Mouse (Mus musculus): Measurements from ENCODE around the gene Smox. TPM values are rescaled to one million over a fixed set of nuclear protein-coding genes. Genes with fewer than 3 reads are reported as not detected.

Gene Smox
- polyA plus RNA-seq, 1 experiment = 49.1 TPM

- no peak for DNase-seq
- H3K27me3 ChIP-seq (ENCODE audit: control insufficient read depth, insufficient read depth, low read length) = no peaks in the 10 kb centered on the region
- H3K4me3 ChIP-seq (ENCODE audit: control insufficient read depth, insufficient read depth, low read length) = no peak overlapping the region
- peaks cover 29% of the 10 kb centered on the region for H3K4me1 ChIP-seq (replicated peaks; ENCODE audit: control insufficient read depth, insufficient read depth, low read length)
- TF ChIP-seq CTCF (IDR thresholded peaks at IDR 0.05; ENCODE audit: borderline replicate concordance, control insufficient read depth, extremely low read depth, insufficient read depth, low read length, poor library complexity) (no peak), POLR2A (IDR thresholded peaks at IDR 0.05; ENCODE audit: control insufficient read depth, extremely low read depth, insufficient read depth, low read length, poor library complexity) (no peak)
- H3K27ac ChIP-seq (ENCODE audit: control insufficient read depth, insufficient read depth, low read length) = no peak overlapping the region
- H3K36me3 ChIP-seq (ENCODE audit: control insufficient read depth, insufficient read depth, low read length) = no peaks in the 10 kb centered on the region
Measured at GRCm38 (mm10) chr2:131505431-131505830, 14.1 kb downstream of the Smox start.

DNA sequence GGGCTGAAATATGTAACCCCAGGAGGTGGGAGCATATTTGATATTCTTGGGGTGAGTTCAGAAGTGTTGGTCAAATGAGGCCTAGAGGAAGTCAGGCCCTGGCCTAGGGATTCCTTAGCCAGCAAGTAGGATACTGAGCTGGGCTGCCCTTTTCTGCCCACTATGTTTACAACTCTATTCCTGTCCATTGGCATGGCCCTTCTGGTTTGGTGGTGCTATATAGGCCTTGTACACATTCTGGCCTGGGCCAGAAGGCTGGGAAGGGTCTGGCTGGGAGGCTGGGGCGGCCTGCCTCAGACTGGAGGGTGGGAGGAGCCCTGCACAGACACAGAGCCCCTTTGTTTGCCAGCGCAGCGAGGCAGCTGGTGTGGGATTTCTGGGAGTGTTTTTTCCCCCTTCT is 15.1 kb downstream of the Smox start:
- no peaks in the 10 kb centered on the region for H3K27me3 ChIP-seq (ENCODE audit: control insufficient read depth, insufficient read depth, low read length)

GRCm38 (mm10) chr2:131508501-131508900 is 17.2 kb downstream of the Smox start:
- no peak for DNase-seq
- WGBS = 57% methylated on average over 2 of the region's 2 CpGs
- H3K27me3 ChIP-seq (ENCODE audit: control insufficient read depth, insufficient read depth, low read length) = no peaks in the 10 kb centered on the region

More for the DNA sequence above, 15.1 kb downstream of the Smox start:
- DNase-seq = no peak
- Histone ChIP-seq H3K27ac (ENCODE audit: control insufficient read depth, insufficient read depth, low read length) (no peak overlapping the region), H3K4me1 (replicated peaks; ENCODE audit: control insufficient read depth, insufficient read depth, low read length) (peaks cover 21% of the 10 kb centered on the region), H3K4me3 (ENCODE audit: control insufficient read depth, insufficient read depth, low read length) (no peak overlapping the region), H3K36me3 (ENCODE audit: control insufficient read depth, insufficient read depth, low read length) (no peaks in the 10 kb centered on the region)
- WGBS = 88% methylated on average over 3 of the region's 3 CpGs
- TF ChIP-seq POLR2A (IDR thresholded peaks at IDR 0.05; ENCODE audit: control insufficient read depth, extremely low read depth, insufficient read depth, low read length, poor library complexity) (no peak), CTCF (IDR thresholded peaks at IDR 0.05; ENCODE audit: borderline replicate concordance, control insufficient read depth, extremely low read depth, insufficient read depth, low read length, poor library complexity) (no peak)

DNA sequence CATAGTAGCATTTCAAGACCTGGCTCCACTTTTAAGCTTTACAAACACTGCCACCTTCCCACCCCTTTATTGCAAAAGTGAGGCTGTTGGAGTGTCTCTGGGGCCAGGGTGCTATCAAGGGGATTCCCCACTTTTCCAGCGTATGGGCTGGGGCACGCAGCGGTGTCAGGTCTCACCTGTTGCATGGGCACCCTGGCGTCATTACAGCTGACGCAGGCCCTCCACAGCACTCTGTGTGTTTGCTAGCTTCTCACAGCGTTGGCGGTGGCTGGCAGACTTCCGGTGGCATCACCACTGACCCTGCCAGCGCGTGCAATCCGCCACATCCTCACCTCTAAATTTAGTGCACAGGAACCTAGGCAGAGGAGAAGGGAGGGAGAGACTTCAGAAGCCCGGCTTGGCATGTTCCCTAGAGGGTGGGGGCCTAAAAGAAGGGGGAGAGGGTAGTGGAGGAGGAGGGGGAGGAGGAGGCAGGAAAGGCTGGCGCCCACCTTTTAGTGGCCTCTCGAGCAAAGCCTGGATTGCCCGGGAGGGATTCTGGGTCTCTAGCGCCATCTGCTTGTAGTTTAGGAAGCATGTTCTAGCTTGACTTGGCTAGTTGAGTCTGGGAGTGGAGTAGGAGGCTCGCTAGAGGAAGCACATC is 18.5 kb downstream of the Smox start:
- H3K4me3 ChIP-seq (ENCODE audit: control insufficient read depth, insufficient read depth, low read length) = peak overlapping the region; percentile 29
- 0 out of 2 replicates have a peak, but pooled peaks have one; percentile 58 for TF ChIP-seq CTCF (IDR thresholded peaks at IDR 0.05; ENCODE audit: borderline replicate concordance, control insufficient read depth, extremely low read depth, insufficient read depth, low read length, poor library complexity)
- TF ChIP-seq POLR2A (IDR thresholded peaks at IDR 0.05; ENCODE audit: control insufficient read depth, extremely low read depth, insufficient read depth, low read length, poor library complexity) = no peak
- peaks cover 17% of the 10 kb centered on the region for H3K4me1 ChIP-seq (replicated peaks; ENCODE audit: control insufficient read depth, insufficient read depth, low read length)
- DNase-seq = peak; percentile 67
- no peaks in the 10 kb centered on the region for H3K36me3 ChIP-seq (ENCODE audit: control insufficient read depth, insufficient read depth, low read length)
- H3K27ac ChIP-seq (ENCODE audit: control insufficient read depth, insufficient read depth, low read length) = no peak overlapping the region
- H3K27me3 ChIP-seq (ENCODE audit: control insufficient read depth, insufficient read depth, low read length) = no peaks in the 10 kb centered on the region
- WGBS = 2% methylated on average over 17 of the region's 17 CpGs

More at GRCm38 (mm10) chr2:131508501-131508900, 17.2 kb downstream of the Smox start:
- H3K4me3 ChIP-seq (ENCODE audit: control insufficient read depth, insufficient read depth, low read length) = no peak overlapping the region
- H3K36me3 ChIP-seq (ENCODE audit: control insufficient read depth, insufficient read depth, low read length) = no peaks in the 10 kb centered on the region
- no peak for TF ChIP-seq POLR2A (IDR thresholded peaks at IDR 0.05; ENCODE audit: control insufficient read depth, extremely low read depth, insufficient read depth, low read length, poor library complexity)
- TF ChIP-seq CTCF (IDR thresholded peaks at IDR 0.05; ENCODE audit: borderline replicate concordance, control insufficient read depth, extremely low read depth, insufficient read depth, low read length, poor library complexity) = no peak
- H3K4me1 ChIP-seq (replicated peaks; ENCODE audit: control insufficient read depth, insufficient read depth, low read length) = peaks cover 17% of the 10 kb centered on the region
- H3K27ac ChIP-seq (ENCODE audit: control insufficient read depth, insufficient read depth, low read length) = no peak overlapping the region

DNA sequence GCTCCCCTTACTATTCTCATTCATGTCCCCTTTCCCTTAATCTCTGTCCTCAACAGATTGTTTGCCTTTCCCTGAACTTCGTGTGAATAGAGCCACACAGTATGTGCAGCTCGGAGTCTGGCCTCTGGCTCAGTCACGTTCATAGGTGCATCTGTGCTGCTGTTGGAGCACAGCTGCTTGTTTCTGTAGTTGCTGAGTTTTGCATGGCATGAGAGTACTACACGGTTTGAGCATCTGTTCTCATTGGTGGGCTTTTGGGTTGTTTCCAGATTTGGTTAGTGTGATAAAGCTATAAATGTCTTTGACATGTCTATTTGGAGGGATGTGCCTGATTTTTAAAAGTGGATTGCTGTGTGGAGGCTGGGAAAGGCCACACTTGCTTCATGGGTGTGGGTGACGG is 19.2 kb downstream of the Smox start:
- no peak overlapping the region for H3K27ac ChIP-seq (ENCODE audit: control insufficient read depth, insufficient read depth, low read length)
- no peak for TF ChIP-seq CTCF (IDR thresholded peaks at IDR 0.05; ENCODE audit: borderline replicate concordance, control insufficient read depth, extremely low read depth, insufficient read depth, low read length, poor library complexity)
- TF ChIP-seq POLR2A (IDR thresholded peaks at IDR 0.05; ENCODE audit: control insufficient read depth, extremely low read depth, insufficient read depth, low read length, poor library complexity) = no peak
- no peaks in the 10 kb centered on the region for H3K36me3 ChIP-seq (ENCODE audit: control insufficient read depth, insufficient read depth, low read length)
- no peak overlapping the region for H3K4me3 ChIP-seq (ENCODE audit: control insufficient read depth, insufficient read depth, low read length)
- no peaks in the 10 kb centered on the region for H3K27me3 ChIP-seq (ENCODE audit: control insufficient read depth, insufficient read depth, low read length)
- H3K4me1 ChIP-seq (replicated peaks; ENCODE audit: control insufficient read depth, insufficient read depth, low read length) = peaks cover 17% of the 10 kb centered on the region
- 75% methylated on average over 5 of the region's 5 CpGs for WGBS
- no peak for DNase-seq

GRCm38 (mm10) chr2:131513477-131513876 is 22.2 kb downstream of the Smox start:
- no peaks in the 10 kb centered on the region for H3K27me3 ChIP-seq (ENCODE audit: control insufficient read depth, insufficient read depth, low read length)
- H3K27ac ChIP-seq (ENCODE audit: control insufficient read depth, insufficient read depth, low read length) = no peak overlapping the region
- no peaks in the 10 kb centered on the region for H3K36me3 ChIP-seq (ENCODE audit: control insufficient read depth, insufficient read depth, low read length)
- TF ChIP-seq POLR2A (IDR thresholded peaks at IDR 0.05; ENCODE audit: control insufficient read depth, extremely low read depth, insufficient read depth, low read length, poor library complexity) (no peak), CTCF (IDR thresholded peaks at IDR 0.05; ENCODE audit: borderline replicate concordance, control insufficient read depth, extremely low read depth, insufficient read depth, low read length, poor library complexity) (no peak)
- 70% methylated on average over 2 of the region's 2 CpGs for WGBS
- no peak overlapping the region for H3K4me3 ChIP-seq (ENCODE audit: control insufficient read depth, insufficient read depth, low read length)
- DNase-seq = no peak
- H3K4me1 ChIP-seq (replicated peaks; ENCODE audit: control insufficient read depth, insufficient read depth, low read length) = peaks cover 10% of the 10 kb centered on the region

Data from thymus, adult 2 months (tissue).